Mouse (Mus musculus) stomach, embryonic 14.5 days (tissue): ENCODE measurements at regions not wholly inside any gene's neighbourhood (a gene's known extent, or its start where the extent isn't known, plus 50 kb on each side); places are given as distances from the start of the nearest gene placed in this dataset.

Source experiments
- ATAC-seq: fragments of 200-750 bp; cut with Nextera tagmentation; 2 replicates; pipeline ENCODE4 v1.8.0; 2017; ENCODE audit warnings: low read depth, moderate TSS enrichment; ENCODE audit not compliant: insufficient number of reproducible peaks, insufficient read depth, low FRiP score
- H3K27ac ChIP-seq: fragments of 300-500 bp; sonication (generic); 2 replicates; pipeline ENCODE4 v1.5.1; 2014; ENCODE audit warnings: mild to moderate bottlenecking, low read length, moderate library complexity, mixed read lengths
- H3K27me3 ChIP-seq: fragments of 300-500 bp; sonication (generic); 2 replicates; pipeline ENCODE4 v1.6.1; 2014; ENCODE audit warnings: low read length, control low read depth, mixed read lengths; ENCODE audit not compliant: control insufficient read depth, insufficient read depth
- H3K36me3 ChIP-seq: fragments of 300-500 bp; sonication (generic); 2 replicates; pipeline ENCODE4 v1.6.1; 2014; ENCODE audit warnings: mild to moderate bottlenecking, control low read depth, low read length, moderate library complexity, mixed read lengths; ENCODE audit not compliant: control insufficient read depth, insufficient read depth
- H3K4me1 ChIP-seq: fragments of 300-500 bp; sonication (generic); 2 replicates; pipeline ENCODE4 v1.6.1; 2014; ENCODE audit warnings: low read length, control low read depth, mixed read lengths; ENCODE audit not compliant: control insufficient read depth, insufficient read depth
- H3K4me2 ChIP-seq: fragments of 300-500 bp; sonication (generic); replicated peaks from 2 replicates; pipeline ENCODE4 v1.6.1; 2014; ENCODE audit warnings: low read depth, low read length, control low read depth
- H3K4me3 ChIP-seq: fragments of 300-500 bp; sonication (generic); 2 replicates; pipeline ENCODE4 v1.5.1; 2014; ENCODE audit warnings: low read depth, low read length, control low read depth
- H3K9ac ChIP-seq: fragments of 300-500 bp; sonication (generic); replicated peaks from 2 replicates; pipeline ENCODE4 v1.6.1; 2014; ENCODE audit warnings: low read depth, mild to moderate bottlenecking, control low read depth, low read length, moderate library complexity, mixed read lengths
- H3K9me3 ChIP-seq: fragments of 300-500 bp; sonication (generic); 2 replicates; pipeline ENCODE4 v1.6.1; 2016; ENCODE audit warnings: low read depth, low read length, control low read depth; ENCODE audit not compliant: control insufficient read depth
- WGBS: fragments of 180-500 bp; shearing (Covaris S2); extraction: QIAGEN DNeasy Blood & Tissue Kit; methylation state at CpG from one replicate; pipeline ENCODE4 v1.1.7; 2014; 5-methylcytosine and 5-hydroxymethylcytosine counted together

DNA sequence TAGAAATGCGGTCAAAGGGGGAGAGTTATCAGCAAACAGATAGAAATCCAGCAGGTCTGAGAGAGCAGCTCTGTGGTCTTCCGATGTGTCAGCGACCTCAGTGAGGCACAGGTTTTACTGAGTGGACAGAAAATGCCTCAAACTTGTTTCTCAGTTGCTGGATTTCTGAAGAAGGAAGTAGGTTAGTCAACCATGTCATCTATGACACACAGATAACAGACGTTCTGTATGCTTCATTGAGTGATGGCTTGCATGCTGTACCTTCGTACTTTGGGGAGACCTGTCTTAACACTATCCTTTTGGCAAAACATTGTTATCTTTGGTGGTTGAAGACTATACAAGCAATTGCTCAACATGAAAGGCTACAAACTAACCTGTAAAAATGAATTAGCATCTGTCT is 59.3 kb upstream of the Rgs1 start:
- WGBS: 78% methylated on average over 5 of the region's 5 CpGs
- no peak overlapping the region for H3K4me3 ChIP-seq
- no peak for ATAC-seq
- no peak overlapping the region for H3K27ac ChIP-seq
- H3K9ac ChIP-seq: no peak overlapping the region
- no peaks in the 10 kb centered on the region for H3K9me3 ChIP-seq
- H3K27me3 ChIP-seq: no peaks in the 10 kb centered on the region
- H3K36me3 ChIP-seq: no peaks in the 10 kb centered on the region
- H3K4me1 ChIP-seq: 0 out of 2 replicates have a peak, but pooled peaks cover 3% of the 10 kb centered on the region
- no peak overlapping the region for H3K4me2 ChIP-seq

DNA sequence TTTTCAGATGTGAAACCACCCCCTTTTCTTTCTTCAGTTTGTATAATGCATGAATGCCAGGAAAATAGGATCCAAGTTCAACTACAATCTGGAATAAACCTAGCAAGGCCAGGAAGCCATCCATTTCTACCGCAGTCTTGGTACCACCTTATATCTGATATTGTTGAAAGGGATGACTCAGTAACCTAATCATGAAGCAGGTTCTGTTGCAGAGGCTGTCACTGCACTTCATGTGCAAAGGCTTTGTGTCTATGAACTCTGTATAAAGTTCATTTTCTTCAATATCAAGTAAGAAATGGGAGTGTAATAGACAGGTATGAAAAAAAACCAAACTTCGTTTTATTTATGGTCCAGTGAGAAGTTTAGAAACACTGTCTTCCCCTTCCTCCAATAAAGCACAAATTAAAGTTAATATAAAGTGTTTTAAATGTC is 58.8 kb upstream of the Rgs1 start:
- H3K9ac ChIP-seq: no peak overlapping the region
- H3K4me2 ChIP-seq: no peak overlapping the region
- no peaks in the 10 kb centered on the region for H3K9me3 ChIP-seq
- no peak for ATAC-seq
- H3K27me3 ChIP-seq: no peaks in the 10 kb centered on the region
- H3K4me1 ChIP-seq: 0 out of 2 replicates have a peak, but pooled peaks cover 3% of the 10 kb centered on the region
- no peaks in the 10 kb centered on the region for H3K36me3 ChIP-seq
- WGBS: 94% methylated on average over 2 of the region's 2 CpGs
- no peak overlapping the region for H3K27ac ChIP-seq
- no peak overlapping the region for H3K4me3 ChIP-seq

DNA sequence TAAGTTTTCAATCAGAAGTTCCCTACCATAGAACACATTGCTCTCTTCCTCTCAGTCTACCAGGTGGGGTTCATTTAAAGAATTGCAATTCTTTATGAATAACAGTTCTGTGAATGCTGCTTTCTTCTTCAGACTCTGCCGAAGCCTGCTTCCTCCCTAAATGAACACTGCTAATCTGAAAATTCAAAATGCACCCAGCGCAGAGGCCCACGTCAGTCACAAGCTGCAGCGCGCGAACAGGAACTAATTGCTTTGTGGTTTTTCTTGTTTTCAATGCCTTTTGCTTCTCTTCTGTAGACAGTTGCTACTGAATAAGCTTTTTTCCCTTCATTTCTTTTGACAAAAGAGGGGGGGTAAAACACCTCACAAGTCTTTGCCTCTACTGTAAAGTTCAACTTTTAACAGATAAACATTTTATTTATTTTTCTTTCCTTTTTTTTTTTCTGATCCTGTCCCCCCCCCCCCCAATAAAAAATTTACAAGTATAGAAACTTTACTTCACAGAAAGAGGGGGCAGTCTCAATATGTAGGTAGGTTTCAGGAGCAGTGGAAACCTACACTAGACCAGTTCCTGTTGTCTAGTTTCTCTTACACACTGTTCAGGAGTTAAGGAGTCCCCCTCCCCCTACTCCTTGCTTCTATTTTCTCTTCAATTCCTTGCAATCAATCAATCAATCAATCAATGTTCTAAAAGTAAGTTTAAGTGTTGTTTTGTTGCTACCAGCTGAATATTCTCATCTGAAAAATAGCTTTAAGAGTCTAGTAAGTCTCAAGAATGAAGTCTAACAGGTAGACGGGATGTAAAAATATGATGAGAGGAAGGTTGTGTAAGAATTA is 58.2 kb upstream of the Rgs1 start:
- ATAC-seq: no peak
- H3K4me1 ChIP-seq: 0 out of 2 replicates have a peak, but pooled peaks cover 3% of the 10 kb centered on the region
- H3K9me3 ChIP-seq: no peaks in the 10 kb centered on the region
- H3K27ac ChIP-seq: peak overlapping the region; percentile 33; the same call in 1 of the 2 replicates
- 71% methylated on average over 7 of the region's 7 CpGs for WGBS
- no peak overlapping the region for H3K9ac ChIP-seq
- H3K4me2 ChIP-seq: no peak overlapping the region
- no peaks in the 10 kb centered on the region for H3K27me3 ChIP-seq
- H3K4me3 ChIP-seq: no peak overlapping the region
- no peaks in the 10 kb centered on the region for H3K36me3 ChIP-seq

DNA sequence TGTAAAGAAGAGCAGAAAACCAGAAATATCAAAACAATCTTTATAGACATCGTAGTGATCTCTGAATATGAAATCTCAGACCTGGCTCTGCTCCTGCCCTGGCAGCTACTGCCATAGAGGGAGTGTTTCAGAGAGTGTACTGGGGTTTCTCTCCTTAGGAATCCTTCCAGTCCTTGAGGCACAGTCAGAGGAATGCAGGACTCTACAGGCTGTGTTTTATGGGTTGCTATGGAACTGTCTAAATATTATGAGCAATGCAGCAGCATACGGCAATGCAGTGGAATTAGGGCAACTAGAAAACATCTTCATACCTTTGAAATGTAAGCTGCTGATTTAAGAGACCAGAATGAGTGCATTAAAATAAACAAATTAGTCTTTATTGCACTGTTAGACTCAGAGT is 57.2 kb upstream of the Rgs1 start:
- Histone ChIP-seq H3K36me3 (no peaks in the 10 kb centered on the region), H3K4me1 (0 out of 2 replicates have a peak, but pooled peaks cover 3% of the 10 kb centered on the region), H3K27ac (peak overlapping the region; percentile 33; the same call in 1 of the 2 replicates), H3K9me3 (no peaks in the 10 kb centered on the region), H3K9ac (no peak overlapping the region), H3K27me3 (no peaks in the 10 kb centered on the region), H3K4me3 (no peak overlapping the region), H3K4me2 (no peak overlapping the region)
- 35% methylated on average over 2 of the region's 2 CpGs for WGBS
- ATAC-seq: peak; percentile 69; the same call in 1 of the 2 replicates

DNA sequence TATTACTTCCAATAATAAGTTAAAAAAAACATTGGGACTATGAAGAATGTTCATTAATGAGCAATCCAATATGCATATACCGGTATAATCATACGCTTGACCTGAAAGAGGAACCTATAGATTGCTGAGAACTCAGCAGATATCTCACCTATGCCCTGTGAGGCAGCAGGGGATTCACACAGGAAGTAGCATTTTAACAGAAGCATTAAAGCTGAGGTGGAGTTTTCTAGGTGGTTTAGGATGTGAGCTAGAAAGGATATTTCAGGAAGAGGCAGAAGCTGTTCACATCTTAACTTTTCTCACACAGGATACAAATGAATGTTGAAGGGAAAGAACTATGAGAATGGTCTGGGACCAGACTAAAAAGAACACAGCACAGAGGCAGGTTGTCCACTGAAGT is 51.6 kb upstream of the Rgs1 start:
- Histone ChIP-seq H3K4me1 (no peaks in the 10 kb centered on the region), H3K9me3 (no peaks in the 10 kb centered on the region), H3K4me3 (no peak overlapping the region), H3K27ac (no peak overlapping the region), H3K9ac (no peak overlapping the region), H3K36me3 (no peaks in the 10 kb centered on the region), H3K27me3 (no peaks in the 10 kb centered on the region), H3K4me2 (no peak overlapping the region)
- WGBS: 88% methylated on average over 2 of the region's 2 CpGs
- ATAC-seq: no peak
